Mouse (Mus musculus) ES-E14 (cell line): Measurements from ENCODE around the gene Nrsn2. TPM values are rescaled to one million over a fixed set of nuclear protein-coding genes. Genes with fewer than 3 reads are reported as not detected.

Experiments
- DNase-seq: peaks from one replicate; pipeline ENCODE4 v3.0.0-alpha.2; 2013; ENCODE audit warnings: low read depth, low spot score
- H3K27ac ChIP-seq: 2 replicates; pipeline ENCODE4 v1.5.1; 2012; ENCODE audit warnings: low read depth, mild to moderate bottlenecking, low read length, moderate library complexity, mixed read lengths; ENCODE audit not compliant: poor library complexity, insufficient read depth, severe bottlenecking
- H3K36me3 ChIP-seq: 2 replicates; pipeline ENCODE4 v1.6.1; 2012; ENCODE audit warnings: mild to moderate bottlenecking, low read length, moderate library complexity, mixed read lengths; ENCODE audit not compliant: control insufficient read depth, poor library complexity, insufficient read depth, severe bottlenecking
- H3K4me1 ChIP-seq, 2 experiments: fragments of 150-350 bp in 1 of 2; sonication (generic) in 1 of 2; 2 replicates each; pipeline ENCODE4 v1.6.1; 2012; ENCODE audit warnings: low read length in 2 of 2, mild to moderate bottlenecking in 1 of 2, mixed read lengths in 1 of 2; ENCODE audit not compliant: control insufficient read depth in 2 of 2, insufficient read depth in 2 of 2, poor library complexity in 1 of 2
- H3K4me3 ChIP-seq, 2 experiments: fragments of 150-350 bp in 1 of 2; sonication (generic) in 1 of 2; 2 replicates each; pipeline ENCODE4 v1.5.1; 2012; ENCODE audit warnings: low read length in 2 of 2, low read depth in 1 of 2, mild to moderate bottlenecking in 1 of 2, mixed read lengths in 1 of 2; ENCODE audit not compliant: insufficient read depth in 1 of 2, poor library complexity in 1 of 2, severe bottlenecking in 1 of 2
- H3K9ac ChIP-seq: 2 replicates; pipeline ENCODE4 v1.6.1; 2012; ENCODE audit warnings: low read depth, mild to moderate bottlenecking, low read length, mixed read lengths; ENCODE audit not compliant: poor library complexity, insufficient read depth, severe bottlenecking
- H3K9me3 ChIP-seq: fragments of 150-350 bp; sonication (generic); 2 replicates; pipeline ENCODE4 v1.6.1; 2012; ENCODE audit warnings: low read depth, mild to moderate bottlenecking, low read length; ENCODE audit not compliant: control insufficient read depth, insufficient read depth
- CHD2 ChIP-seq: IDR thresholded peaks from 2 replicates; pipeline ENCODE4 v1.6.1; 2014; ENCODE audit warnings: mild to moderate bottlenecking, low read depth, low read length, inconsistent platforms
- HCFC1 ChIP-seq: IDR thresholded peaks from 2 replicates; pipeline ENCODE4 v1.6.1; 2012; ENCODE audit warnings: low read length, inconsistent platforms, borderline replicate concordance; ENCODE audit not compliant: insufficient read depth
- MAFK ChIP-seq: IDR thresholded peaks from 2 replicates; pipeline ENCODE4 v1.6.1; 2014; ENCODE audit warnings: mild to moderate bottlenecking, low read depth, low read length, inconsistent platforms; ENCODE audit not compliant: insufficient read depth
- ZC3H11A ChIP-seq: IDR thresholded peaks from 2 replicates; pipeline ENCODE4 v1.6.1; 2012; ENCODE audit warnings: low read depth, mild to moderate bottlenecking, inconsistent platforms, low read length, borderline replicate concordance
- ZNF384 ChIP-seq: IDR thresholded peaks from 2 replicates; pipeline ENCODE4 v1.6.1; 2012; ENCODE audit warnings: low read depth, low read length, inconsistent platforms
- in situ Hi-C, 2 experiments: fragments of 600-800 bp; cut with MboI; formaldehyde crosslinking; loops; one replicate each; pipeline ENCODE4 v1.15.1; 2025; ENCODE audit warnings: low sequenced_read_pairs in 2 of 2, inconsistent platforms in 1 of 2; ENCODE audit not compliant: unreplicated experiment in 2 of 2
- total RNA-seq: library from RNA; depleted of rRNA; stranded (reverse); fragments of 300-350 nt; gene quantifications from 2 replicates; pipeline ENCODE4 v1.2.3, GENCODE M21; 2012

Gene Nrsn2
- total RNA-seq, 1 experiment = 2.1 TPM

DNA sequence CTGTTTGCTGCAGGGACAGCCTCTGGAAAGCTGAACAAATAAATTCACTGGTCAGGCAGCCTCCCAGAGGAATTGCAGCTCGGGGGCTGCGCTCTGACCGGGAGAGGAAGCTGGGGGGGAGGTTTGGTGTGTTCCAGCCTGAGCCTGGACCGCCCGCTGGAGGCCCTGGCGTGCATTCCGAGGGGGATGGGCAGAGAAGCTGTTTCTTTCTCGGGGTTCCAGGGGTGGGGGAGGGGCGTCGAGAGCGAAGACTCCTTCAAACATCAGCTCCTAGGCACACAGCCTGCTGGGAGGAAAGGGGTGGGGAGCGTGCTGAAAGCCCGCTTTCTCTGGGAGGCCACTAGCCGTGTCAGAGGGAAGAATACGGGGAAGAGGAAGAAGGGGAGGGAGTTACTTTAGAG is 34.5 kb upstream of the Nrsn2 start:
- peak overlapping the region; percentile 26 to 69 for H3K4me3 ChIP-seq
- TF ChIP-seq HCFC1 = peak; percentile 24; the same call in 1 of the 2 replicates
- no peak for TF ChIP-seq ZC3H11A
- TF ChIP-seq MAFK = no peak
- TF ChIP-seq ZNF384 = no peak
- peak; percentile 66; the same call in 1 of the 2 replicates for TF ChIP-seq CHD2
- peak overlapping the region; percentile 72 for H3K27ac ChIP-seq
- in situ Hi-C loops = no loop called here
- H3K4me1 ChIP-seq = peaks cover 6 to 20% of the 10 kb centered on the region in 2 experiments; a peak in 2 of 4 replicates
- no peaks in the 10 kb centered on the region for H3K9me3 ChIP-seq
- H3K36me3 ChIP-seq = peaks cover 3% of the 10 kb centered on the region; the same call in 1 of the 2 replicates
- peak; percentile 81 for DNase-seq
- peak overlapping the region; percentile 28; the same call in 1 of the 2 replicates for H3K9ac ChIP-seq

DNA sequence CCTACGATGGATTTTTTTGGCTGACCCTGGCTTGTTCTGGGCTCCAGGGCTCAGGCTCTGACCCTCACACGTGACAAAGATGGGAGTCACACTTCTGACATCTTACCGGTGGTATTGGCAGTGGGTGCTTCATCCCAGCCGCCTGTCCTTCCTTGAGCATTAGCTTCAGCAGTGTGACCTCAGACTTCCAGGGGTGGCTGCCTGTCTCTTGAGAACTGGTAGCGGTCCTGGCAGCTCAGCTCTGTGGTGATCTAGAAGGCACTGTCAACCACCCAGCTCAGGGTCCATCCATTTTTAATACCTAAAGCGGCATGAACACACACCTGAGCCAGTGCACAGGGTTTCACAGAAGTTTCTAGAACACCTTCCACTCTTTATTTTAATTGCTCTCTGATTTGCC is 33.3 kb upstream of the Nrsn2 start:
- in situ Hi-C loops = no loop called here
- H3K4me3 ChIP-seq = no peak overlapping the region
- H3K9ac ChIP-seq = no peak overlapping the region

DNA sequence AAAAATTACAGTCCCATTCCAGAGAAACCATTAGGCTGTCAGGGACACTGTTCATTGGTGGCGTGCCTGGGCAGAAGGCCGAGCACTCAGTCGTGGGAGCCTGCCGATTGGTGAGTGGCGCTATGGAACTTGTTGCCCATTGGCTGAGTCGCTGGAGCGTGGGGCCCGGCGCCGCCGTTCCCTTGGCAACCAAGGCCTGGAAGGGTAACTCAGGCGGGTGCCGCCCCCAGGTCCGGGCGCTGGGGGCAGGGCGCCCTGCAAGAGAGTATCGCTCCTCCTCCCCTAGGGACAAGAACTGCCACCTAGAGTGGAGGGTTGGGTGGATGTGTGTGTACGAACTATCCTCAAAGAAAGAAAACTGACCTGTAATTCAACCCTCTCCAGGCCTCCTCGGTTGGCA is 29.7 kb upstream of the Nrsn2 start:
- Histone ChIP-seq H3K4me1 (peaks cover 2 to 20% of the 10 kb centered on the region in 2 experiments; a peak in 2 of 4 replicates), H3K27ac (no peak overlapping the region), H3K9ac (no peak overlapping the region), H3K9me3 (no peaks in the 10 kb centered on the region), H3K36me3 (no peaks in the 10 kb centered on the region), H3K4me3 (peak overlapping the region in 1 of 2 experiments; percentile 60; a peak in 2 of 4 replicates)
- in situ Hi-C loops = no loop called here
- no peak for TF ChIP-seq MAFK
- TF ChIP-seq CHD2 = peak; percentile 61; the same call in 1 of the 2 replicates
- peak; percentile 95 for DNase-seq

More for the DNA sequence above, 33.3 kb upstream of the Nrsn2 start:
- Histone ChIP-seq H3K9me3 (no peaks in the 10 kb centered on the region), H3K36me3 (peaks cover 3% of the 10 kb centered on the region; the same call in 1 of the 2 replicates), H3K4me1 (peaks cover 2 to 18% of the 10 kb centered on the region in 2 experiments; a peak in 2 of 4 replicates), H3K27ac (peak overlapping the region; percentile 22; the same call in 1 of the 2 replicates)
- TF ChIP-seq HCFC1 = no peak
- TF ChIP-seq CHD2 = no peak
- TF ChIP-seq ZC3H11A = no peak
- TF ChIP-seq MAFK = no peak
- TF ChIP-seq ZNF384 = no peak
- no peak for DNase-seq

DNA sequence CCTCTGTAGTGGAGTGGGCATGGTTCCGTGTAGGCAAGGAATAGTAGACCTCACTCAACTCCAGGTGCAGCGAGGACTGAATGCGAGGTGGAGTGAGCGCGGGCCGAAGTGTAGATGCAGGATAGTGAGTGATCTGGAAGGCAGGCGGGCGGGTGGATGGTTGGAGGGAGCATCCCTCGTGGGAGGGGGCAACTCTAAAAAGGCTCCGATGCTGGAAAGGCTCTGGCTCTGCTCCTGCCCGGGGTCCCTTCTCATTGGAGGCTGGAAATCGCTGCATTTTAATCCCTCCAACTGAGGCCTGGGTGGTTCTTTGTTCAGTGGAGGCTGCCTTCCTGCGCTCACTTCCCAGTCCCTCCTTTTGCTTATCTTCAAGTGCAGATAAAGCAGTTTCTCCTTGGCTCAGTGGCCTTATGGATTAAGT is 22.7 kb upstream of the Nrsn2 start:
- H3K4me3 ChIP-seq = peak overlapping the region; percentile 76 to 86
- peak; percentile 59 for DNase-seq
- peaks cover under 1 to 8% of the 10 kb centered on the region in 2 experiments; a peak in 2 of 4 replicates for H3K4me1 ChIP-seq
- TF ChIP-seq CHD2 (no peak), HCFC1 (no peak; the same call in 1 of the 2 replicates), ZNF384 (no peak), ZC3H11A (no peak), MAFK (no peak)
- H3K9ac ChIP-seq = peak overlapping the region; percentile 63
- in situ Hi-C loops = no loop called here
- peaks cover 7% of the 10 kb centered on the region; the same call in 1 of the 2 replicates for H3K36me3 ChIP-seq
- H3K27ac ChIP-seq = peak overlapping the region; percentile 47
- no peaks in the 10 kb centered on the region for H3K9me3 ChIP-seq
